Mouse (Mus musculus): ENCODE data around the gene Tbc1d1.
A peak's percentile ranks its signal among the peaks of the same experiment; 100 is the strongest.

Tbc1d1 gene

DNA sequence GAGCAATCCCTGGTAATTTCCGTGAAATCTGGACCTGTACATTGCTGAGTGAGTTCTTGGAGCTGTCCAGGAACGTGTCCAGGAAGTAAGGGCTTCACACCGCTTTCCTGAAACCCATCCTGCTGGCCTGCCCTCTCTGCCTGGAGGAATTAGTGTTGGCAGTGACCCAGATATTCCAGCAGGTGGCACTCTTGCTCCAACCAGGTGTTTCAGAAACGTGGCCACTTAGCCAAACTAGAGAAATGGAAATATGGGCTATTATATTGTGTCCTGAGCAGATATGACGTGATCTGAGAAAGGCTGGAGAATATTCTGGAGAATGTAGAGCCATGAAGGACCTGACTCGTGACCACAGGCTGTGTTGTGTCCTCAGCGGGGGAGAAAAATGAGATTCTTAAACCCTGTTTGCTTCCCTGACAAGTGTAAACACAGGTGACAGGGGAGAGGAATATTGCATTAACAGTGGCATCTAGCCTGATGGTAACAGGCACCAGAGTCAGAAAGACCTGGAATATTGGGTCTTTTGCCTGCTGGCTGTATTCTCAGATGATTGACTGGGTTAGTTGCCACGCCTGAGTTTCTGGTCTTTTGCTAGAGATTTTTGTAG, 226.4 kb downstream of the Tbc1d1 start:
- peak; percentile 84 for DNase-seq (ENCODE audit: extremely low spot score, low spot score)

- DNase-seq (ENCODE audit: extremely low spot score, low spot score) = no peak
Observed at GRCm38 (mm10) chr5:64383215-64383614, 227.1 kb downstream of the Tbc1d1 start.

DNA sequence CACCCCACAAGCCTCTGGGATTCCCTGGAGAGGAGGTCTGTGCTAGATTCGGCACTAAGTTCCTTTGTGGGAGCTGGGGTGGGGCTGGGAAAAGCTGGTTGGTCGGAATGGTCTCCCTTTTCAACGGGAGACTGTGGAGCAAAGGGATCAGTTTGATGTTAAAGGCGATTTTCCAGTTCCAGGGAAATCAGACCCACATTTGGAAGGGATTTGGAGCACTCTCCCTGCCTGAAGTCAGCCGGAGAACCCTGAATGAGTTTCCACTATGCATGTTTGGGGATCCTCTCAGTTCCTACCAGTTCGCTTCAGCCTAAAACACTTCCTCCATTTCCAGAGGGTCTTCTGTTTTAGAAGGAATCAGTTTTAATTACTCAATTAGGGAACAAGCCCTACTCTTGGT, 228.4 kb downstream of the Tbc1d1 start:
- DNase-seq (ENCODE audit: extremely low spot score, low spot score) = no peak

- DNase-seq (ENCODE audit: extremely low spot score, low spot score) = no peak
Observed at GRCm38 (mm10) chr5:64386996-64387395, 230.9 kb downstream of the Tbc1d1 start.

GRCm38 (mm10) chr5:64389202-64389929, 233.3 kb downstream of the Tbc1d1 start:
- no peak for DNase-seq (ENCODE audit: extremely low spot score, low spot score)

GRCm38 (mm10) chr5:64391346-64391745, 235.2 kb downstream of the Tbc1d1 start:
- DNase-seq (ENCODE audit: extremely low spot score, low spot score) = no peak

- DNase-seq (ENCODE audit: extremely low spot score, low spot score) = no peak
Observed at GRCm38 (mm10) chr5:64392426-64393020, 236.4 kb downstream of the Tbc1d1 start.

DNA sequence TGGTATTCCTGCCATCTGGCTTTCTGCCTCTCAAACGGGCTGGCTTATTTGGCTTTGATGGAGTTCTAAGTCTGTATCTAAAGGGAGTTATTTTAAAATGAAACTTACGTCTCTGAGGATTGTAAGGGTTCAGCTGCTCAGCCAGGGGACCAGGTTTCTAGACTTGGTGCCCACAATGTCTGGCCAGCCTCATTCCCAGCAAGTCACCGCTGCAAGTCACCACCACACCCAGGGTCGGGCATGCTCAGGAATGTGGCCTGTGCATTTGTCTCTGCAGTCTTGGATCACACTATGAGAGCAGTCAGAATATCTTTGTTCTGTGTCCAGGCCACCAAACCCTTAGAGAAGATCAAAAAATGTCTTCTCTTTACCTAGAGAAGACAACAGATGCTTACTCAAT, 237.4 kb downstream of the Tbc1d1 start:
- no peak for DNase-seq (ENCODE audit: extremely low spot score, low spot score)

DNA sequence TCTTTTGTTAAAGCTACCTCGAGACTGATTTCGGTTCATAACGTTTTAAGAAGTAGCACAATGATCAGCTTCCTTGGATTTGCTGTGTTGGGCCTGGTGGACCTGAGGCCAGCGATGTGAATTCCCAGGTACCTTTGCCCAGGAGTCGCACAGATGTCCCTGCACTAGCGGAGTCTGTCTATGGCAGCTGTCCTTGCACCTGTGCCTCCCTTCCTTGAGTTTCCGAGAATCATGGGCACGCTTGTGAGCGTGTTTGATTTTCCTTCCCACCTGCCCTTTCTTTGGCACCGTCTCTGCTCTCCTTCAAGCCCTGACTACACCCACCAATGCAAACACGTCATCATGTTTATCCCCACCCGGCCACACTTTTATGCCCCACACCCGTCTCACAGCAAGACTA, 242.1 kb downstream of the Tbc1d1 start:
- no peak for DNase-seq (ENCODE audit: extremely low spot score, low spot score)

GRCm38 (mm10) chr5:64400742-64401141, 244.6 kb downstream of the Tbc1d1 start:
- no peak for DNase-seq (ENCODE audit: extremely low spot score, low spot score)

Measured in neural tube, embryonic 10.5 days (tissue).